Mouse (Mus musculus) ES-E14 (cell line): ENCODE data around the gene Foxp2. TPM values are rescaled to one million over a fixed set of nuclear protein-coding genes. Genes with fewer than 3 reads are reported as not detected.

Experiments used
- DNase-seq: peaks from one replicate; pipeline ENCODE4 v3.0.0-alpha.2; 2013; ENCODE audit warnings: low read depth, low spot score
- H3K27ac ChIP-seq: 2 replicates; pipeline ENCODE4 v1.5.1; 2012; ENCODE audit warnings: low read depth, mild to moderate bottlenecking, low read length, moderate library complexity, mixed read lengths; ENCODE audit not compliant: poor library complexity, insufficient read depth, severe bottlenecking
- H3K36me3 ChIP-seq: 2 replicates; pipeline ENCODE4 v1.6.1; 2012; ENCODE audit warnings: mild to moderate bottlenecking, low read length, moderate library complexity, mixed read lengths; ENCODE audit not compliant: control insufficient read depth, poor library complexity, insufficient read depth, severe bottlenecking
- H3K4me1 ChIP-seq, 2 experiments: fragments of 150-350 bp in 1 of 2; sonication (generic) in 1 of 2; 2 replicates each; pipeline ENCODE4 v1.6.1; 2012; ENCODE audit warnings: low read length in 2 of 2, mild to moderate bottlenecking in 1 of 2, mixed read lengths in 1 of 2; ENCODE audit not compliant: control insufficient read depth in 2 of 2, insufficient read depth in 2 of 2, poor library complexity in 1 of 2
- H3K4me3 ChIP-seq, 2 experiments: fragments of 150-350 bp in 1 of 2; sonication (generic) in 1 of 2; 2 replicates each; pipeline ENCODE4 v1.5.1; 2012; ENCODE audit warnings: low read length in 2 of 2, low read depth in 1 of 2, mild to moderate bottlenecking in 1 of 2, mixed read lengths in 1 of 2; ENCODE audit not compliant: insufficient read depth in 1 of 2, poor library complexity in 1 of 2, severe bottlenecking in 1 of 2
- H3K9ac ChIP-seq: 2 replicates; pipeline ENCODE4 v1.6.1; 2012; ENCODE audit warnings: low read depth, mild to moderate bottlenecking, low read length, mixed read lengths; ENCODE audit not compliant: poor library complexity, insufficient read depth, severe bottlenecking
- H3K9me3 ChIP-seq: fragments of 150-350 bp; sonication (generic); 2 replicates; pipeline ENCODE4 v1.6.1; 2012; ENCODE audit warnings: low read depth, mild to moderate bottlenecking, low read length; ENCODE audit not compliant: control insufficient read depth, insufficient read depth
- CHD2 ChIP-seq: IDR thresholded peaks from 2 replicates; pipeline ENCODE4 v1.6.1; 2014; ENCODE audit warnings: mild to moderate bottlenecking, low read depth, low read length, inconsistent platforms
- HCFC1 ChIP-seq: IDR thresholded peaks from 2 replicates; pipeline ENCODE4 v1.6.1; 2012; ENCODE audit warnings: low read length, inconsistent platforms, borderline replicate concordance; ENCODE audit not compliant: insufficient read depth
- MAFK ChIP-seq: IDR thresholded peaks from 2 replicates; pipeline ENCODE4 v1.6.1; 2014; ENCODE audit warnings: mild to moderate bottlenecking, low read depth, low read length, inconsistent platforms; ENCODE audit not compliant: insufficient read depth
- ZC3H11A ChIP-seq: IDR thresholded peaks from 2 replicates; pipeline ENCODE4 v1.6.1; 2012; ENCODE audit warnings: low read depth, mild to moderate bottlenecking, inconsistent platforms, low read length, borderline replicate concordance
- ZNF384 ChIP-seq: IDR thresholded peaks from 2 replicates; pipeline ENCODE4 v1.6.1; 2012; ENCODE audit warnings: low read depth, low read length, inconsistent platforms
- in situ Hi-C, 2 experiments: fragments of 600-800 bp; cut with MboI; formaldehyde crosslinking; loops; one replicate each; pipeline ENCODE4 v1.15.1; 2025; ENCODE audit warnings: low sequenced_read_pairs in 2 of 2, inconsistent platforms in 1 of 2; ENCODE audit not compliant: unreplicated experiment in 2 of 2
- total RNA-seq: library from RNA; depleted of rRNA; stranded (reverse); fragments of 300-350 nt; gene quantifications from 2 replicates; pipeline ENCODE4 v1.2.3, GENCODE M21; 2012

Gene Foxp2
- total RNA-seq, 1 experiment = 0.09 TPM

DNA sequence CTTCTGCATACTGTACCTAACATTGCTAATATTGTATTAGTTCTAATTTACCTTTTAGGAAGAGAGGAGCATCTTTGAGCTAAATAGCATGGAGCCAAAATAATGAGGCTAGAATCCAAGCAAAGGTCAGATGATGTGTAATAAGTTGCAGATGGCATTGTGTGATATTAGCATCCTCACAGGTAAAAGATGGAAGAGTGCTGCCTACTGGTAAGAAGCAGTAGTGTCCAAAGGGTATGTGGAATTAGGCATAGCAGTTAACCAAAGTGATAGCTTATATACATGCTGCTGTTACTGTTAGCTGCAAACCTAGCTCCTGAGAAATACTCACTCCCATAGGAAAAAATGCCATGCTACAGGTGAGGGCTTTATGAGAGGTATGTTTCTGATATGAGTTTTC, 275.6 kb downstream of the Foxp2 start:
- H3K4me1 ChIP-seq = no peaks in the 10 kb centered on the region
- TF ChIP-seq ZC3H11A = no peak
- H3K36me3 ChIP-seq = no peaks in the 10 kb centered on the region
- no peak for DNase-seq
- in situ Hi-C loops = no loop called here
- H3K4me3 ChIP-seq = no peak overlapping the region
- H3K9ac ChIP-seq = no peak overlapping the region
- no peak overlapping the region for H3K27ac ChIP-seq
- H3K9me3 ChIP-seq = no peaks in the 10 kb centered on the region

- in situ Hi-C loops = no loop called here
These were observed 291.7 kb downstream of the Foxp2 start for GRCm38 (mm10) chr6:15192877-15193276.

GRCm38 (mm10) chr6:15242176-15242942, 341.2 kb downstream of the Foxp2 start:
- no peaks in the 10 kb centered on the region for H3K9me3 ChIP-seq
- TF ChIP-seq HCFC1 (no peak), CHD2 (no peak), MAFK (no peak), ZC3H11A (no peak), ZNF384 (no peak)
- in situ Hi-C loops = no loop called here
- no peak for DNase-seq
- no peaks in the 10 kb centered on the region for H3K36me3 ChIP-seq
- H3K4me3 ChIP-seq = no peak overlapping the region
- no peak overlapping the region for H3K27ac ChIP-seq
- no peak overlapping the region for H3K9ac ChIP-seq
- H3K4me1 ChIP-seq = no peaks in the 10 kb centered on the region

More at GRCm38 (mm10) chr6:15192877-15193276, 291.7 kb downstream of the Foxp2 start:
- Histone ChIP-seq H3K36me3 (no peaks in the 10 kb centered on the region), H3K9ac (no peak overlapping the region), H3K9me3 (no peaks in the 10 kb centered on the region), H3K4me1 (no peaks in the 10 kb centered on the region), H3K27ac (no peak overlapping the region), H3K4me3 (no peak overlapping the region)
- TF ChIP-seq CHD2 (no peak), ZNF384 (no peak), MAFK (no peak), HCFC1 (no peak), ZC3H11A (no peak)
- no peak for DNase-seq

GRCm38 (mm10) chr6:15257393-15257792, 356.2 kb downstream of the Foxp2 start:
- DNase-seq = no peak
- Histone ChIP-seq H3K4me1 (no peaks in the 10 kb centered on the region), H3K9me3 (no peaks in the 10 kb centered on the region), H3K27ac (no peak overlapping the region), H3K9ac (no peak overlapping the region), H3K4me3 (no peak overlapping the region), H3K36me3 (no peaks in the 10 kb centered on the region)
- in situ Hi-C loops = no loop called here
- TF ChIP-seq ZNF384 (no peak), CHD2 (no peak), HCFC1 (no peak), ZC3H11A (no peak), MAFK (no peak)

GRCm38 (mm10) chr6:15257893-15258292, 356.7 kb downstream of the Foxp2 start:
- TF ChIP-seq HCFC1 (no peak), ZC3H11A (no peak), MAFK (no peak), ZNF384 (no peak), CHD2 (no peak)
- Histone ChIP-seq H3K9me3 (no peaks in the 10 kb centered on the region), H3K9ac (no peak overlapping the region), H3K36me3 (no peaks in the 10 kb centered on the region), H3K27ac (no peak overlapping the region), H3K4me3 (no peak overlapping the region), H3K4me1 (no peaks in the 10 kb centered on the region)
- in situ Hi-C loops = no loop called here
- no peak for DNase-seq
